Mouse (Mus musculus) brain, adult 2 months (tissue): ENCODE data around the gene Lacc1.
"Not testable (repeated sequence)": the region's sequence is repeated elsewhere in the genome, so short reads cannot be mapped to it uniquely, and the experiment has no call there.

Experiments
- DNase-seq: peaks from one replicate; pipeline ENCODE4 v3.0.0; 2011; ENCODE audit warnings: low read depth, low spot score

Lacc1 gene

DNA sequence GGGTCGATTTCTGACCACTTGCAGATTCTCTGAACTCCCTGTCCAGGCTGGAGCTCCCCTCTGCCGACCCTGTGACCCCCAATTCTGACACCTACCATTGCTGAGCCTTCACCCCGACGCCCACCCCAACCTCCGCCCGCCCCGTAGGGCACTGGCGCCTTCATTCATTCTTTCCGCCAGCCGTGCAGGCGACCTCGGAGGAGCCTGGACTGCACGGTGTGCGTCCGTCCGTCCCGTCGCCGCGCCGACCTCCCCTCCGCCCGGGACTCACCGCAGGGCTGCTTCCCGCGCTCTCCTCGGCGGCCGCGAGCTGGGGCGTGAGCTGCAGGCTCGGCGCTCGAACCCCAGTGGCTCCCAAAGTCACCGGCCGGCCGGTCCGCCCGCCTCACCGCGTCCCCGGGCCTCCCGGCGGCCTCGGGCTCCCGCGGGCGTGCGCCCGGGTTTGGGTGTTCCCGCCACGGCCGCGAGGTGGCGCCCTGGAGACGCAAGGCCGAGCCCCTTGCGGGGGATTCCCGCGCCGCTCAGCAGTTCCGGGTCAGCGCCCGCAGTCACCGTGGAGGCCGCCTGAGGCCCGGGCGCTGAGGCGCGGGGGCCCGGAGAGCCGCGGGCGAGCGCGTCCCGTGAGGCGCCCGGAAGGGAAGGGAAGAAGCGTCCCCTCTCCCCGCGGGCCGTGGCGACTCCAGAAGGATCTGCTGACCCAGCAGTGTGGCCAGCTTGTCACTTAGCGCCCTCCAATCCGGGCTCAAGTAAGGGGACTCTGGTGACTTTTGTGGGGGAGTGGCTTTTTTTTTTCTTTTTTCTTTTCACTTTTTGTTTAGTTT, at the start of gene Lacc1, which contains the start of gene Ccdc122:
Gene Lacc1 (minus strand): TSS at position 679 of the 821 bp plus-strand sequence.
Gene Ccdc122 (plus strand): TSS at position 547 of the 821 bp plus-strand sequence.
- DNase-seq, result peak; percentile 54

GRCm38 (mm10) chr14:77081248-77081647, 44.5 kb upstream of the Lacc1 start:
- no peak for DNase-seq

- DNase-seq, result no peak
Measured at GRCm38 (mm10) chr14:77069361-77069760, 32.7 kb upstream of the Lacc1 start.

GRCm38 (mm10) chr14:77053288-77053687, 16.6 kb upstream of the Lacc1 start:
- no peak for DNase-seq

DNA sequence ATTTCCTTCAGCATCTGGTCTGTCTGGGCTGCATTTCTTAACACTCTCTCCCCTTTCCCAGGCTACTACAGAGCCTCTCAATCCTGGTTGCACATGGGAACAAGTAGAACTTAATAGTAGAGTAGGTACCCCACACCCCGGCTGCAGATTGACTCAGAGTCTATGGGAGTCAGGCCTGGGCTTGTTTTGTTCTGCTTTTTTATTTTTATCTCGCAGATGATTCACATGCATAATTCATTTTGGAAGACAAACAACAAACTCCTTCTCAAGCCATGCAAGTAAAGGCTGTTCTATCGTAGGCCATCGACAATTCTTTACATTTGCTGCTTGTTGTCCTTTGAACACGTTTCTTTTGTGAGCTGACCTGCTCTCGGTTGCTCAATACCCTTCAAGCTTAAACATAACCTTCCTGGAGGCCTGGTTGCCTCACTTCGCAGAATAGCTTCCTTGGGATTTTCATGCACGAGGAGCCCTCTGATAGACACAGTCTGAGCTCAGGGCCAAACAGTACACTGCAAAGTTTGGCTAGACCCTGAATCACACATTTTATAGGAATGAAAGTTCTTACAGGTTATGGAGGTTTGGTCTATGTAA, 1.2 kb upstream of the Lacc1 start:
- peak; percentile 63 for DNase-seq

DNA sequence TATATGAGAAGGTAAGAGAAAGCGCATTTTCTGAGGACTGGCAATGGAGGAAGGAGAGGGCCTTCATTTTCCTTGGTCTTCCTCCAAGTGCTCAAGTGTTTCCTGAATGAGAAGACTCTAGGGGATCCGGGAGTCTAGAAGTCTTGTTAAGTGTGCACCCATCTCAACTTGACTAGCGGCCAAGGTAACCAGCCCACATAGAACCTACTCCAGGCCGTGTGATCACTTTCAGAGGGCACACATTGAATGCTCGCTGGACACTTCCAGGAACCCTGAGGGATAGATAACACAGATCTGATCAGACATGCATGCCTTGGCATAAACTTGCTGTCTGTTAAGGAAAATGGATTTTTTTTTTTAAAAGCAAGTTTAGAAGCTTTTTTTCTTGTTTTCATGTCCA, 626 bp upstream of the Lacc1 start:
- DNase-seq, result peak; percentile 9

DNA sequence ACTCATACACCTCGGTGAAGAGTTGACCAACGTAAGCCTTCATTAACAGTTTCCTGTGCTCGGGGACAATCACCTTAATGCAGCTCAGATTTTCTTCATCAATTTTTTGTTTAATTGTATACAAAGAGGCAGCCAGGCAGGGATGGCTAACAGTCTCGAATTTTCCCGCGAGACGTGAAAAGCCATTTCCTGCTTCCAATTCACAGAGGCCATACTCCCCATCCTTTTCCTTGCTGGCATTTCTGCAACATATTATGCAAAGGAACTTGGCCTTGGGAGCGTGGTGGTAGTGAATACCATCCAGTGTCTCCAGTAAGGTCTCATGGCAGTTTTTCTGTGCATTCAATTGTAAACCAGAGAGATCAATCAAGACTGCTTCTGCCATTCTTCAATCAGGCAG, 1.7 kb downstream of the Lacc1 start:
- DNase-seq, result no peak

- DNase-seq, result peak; percentile 31
Measured at GRCm38 (mm10) chr14:77034175-77034915, 2.4 kb downstream of the Lacc1 start.

DNA sequence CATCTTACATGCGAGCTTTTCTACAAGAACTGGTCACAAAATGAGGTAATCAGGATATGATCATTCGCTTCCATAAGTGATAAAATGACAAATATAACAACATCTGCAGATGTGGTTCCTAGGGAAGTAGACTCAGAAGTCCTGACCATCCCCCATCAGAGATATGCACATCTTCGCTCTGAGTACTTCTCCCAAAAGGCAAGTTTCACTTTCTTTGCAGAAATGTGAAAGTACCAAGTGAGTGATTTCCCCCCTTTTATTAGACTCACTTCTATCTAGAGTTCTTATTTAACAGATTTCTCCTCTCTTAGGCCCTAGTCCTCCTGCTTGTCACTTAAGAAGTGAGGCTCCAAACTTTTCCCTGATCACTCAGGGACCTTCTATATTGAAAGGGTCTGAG, 3.3 kb downstream of the Lacc1 start:
- DNase-seq, result no peak

DNA sequence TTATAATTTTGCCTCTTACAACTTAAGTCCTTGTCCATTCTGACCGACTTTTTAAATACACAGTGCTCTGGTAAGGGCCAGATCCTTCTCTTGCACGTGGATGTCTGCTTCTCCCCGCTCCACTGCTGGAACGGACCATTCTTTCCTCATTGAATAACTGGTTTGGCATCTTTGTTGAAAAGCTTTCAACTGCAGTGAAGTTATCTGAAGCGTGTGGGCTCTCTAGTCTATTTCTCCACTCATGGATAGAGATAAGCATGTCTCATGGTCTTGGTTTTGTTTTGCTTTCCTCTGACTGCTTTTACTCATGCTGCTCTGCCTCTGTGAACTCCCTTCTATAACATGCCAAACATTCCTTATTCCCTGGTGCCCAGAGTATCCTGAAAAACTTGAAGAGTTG, 4.3 kb downstream of the Lacc1 start:
- DNase-seq, result no peak

- DNase-seq, result no peak
Measured at GRCm38 (mm10) chr14:77030808-77031207, 5.9 kb downstream of the Lacc1 start.

DNA sequence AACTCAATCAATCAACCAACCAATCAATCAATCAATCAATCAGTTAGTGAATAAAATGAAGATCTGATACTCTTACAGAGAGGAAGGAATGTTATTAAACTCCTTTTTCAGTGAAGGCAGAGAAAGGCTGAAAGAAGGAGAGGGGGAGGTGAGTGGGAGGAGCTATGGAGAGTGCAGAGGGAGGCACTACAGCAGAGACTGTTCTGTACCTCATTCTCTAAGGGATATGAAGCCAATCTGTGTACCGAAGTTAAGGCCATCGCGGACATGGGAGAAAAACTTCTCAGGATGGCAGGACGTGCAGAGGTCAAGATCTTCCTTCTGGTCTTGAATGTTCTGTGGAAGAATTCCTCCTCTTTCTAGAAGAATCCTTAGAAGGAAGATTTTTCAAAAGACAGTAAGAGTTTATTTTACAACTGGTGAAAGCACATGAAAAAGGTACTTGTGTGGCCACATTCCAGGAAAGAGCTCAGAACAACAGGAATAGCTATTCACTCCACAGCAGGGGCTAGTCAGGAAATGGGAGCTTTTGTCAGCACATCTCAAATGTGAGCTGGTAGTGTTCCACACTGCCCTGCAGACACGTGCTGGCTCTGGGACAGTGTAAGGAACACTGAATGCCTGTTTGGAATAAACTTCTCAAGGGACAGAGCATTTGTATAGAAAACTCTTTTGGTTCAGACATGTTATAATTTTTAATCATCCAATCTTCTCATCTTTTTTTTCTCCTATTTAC, 7.2 kb downstream of the Lacc1 start:
- DNase-seq, result no peak

DNA sequence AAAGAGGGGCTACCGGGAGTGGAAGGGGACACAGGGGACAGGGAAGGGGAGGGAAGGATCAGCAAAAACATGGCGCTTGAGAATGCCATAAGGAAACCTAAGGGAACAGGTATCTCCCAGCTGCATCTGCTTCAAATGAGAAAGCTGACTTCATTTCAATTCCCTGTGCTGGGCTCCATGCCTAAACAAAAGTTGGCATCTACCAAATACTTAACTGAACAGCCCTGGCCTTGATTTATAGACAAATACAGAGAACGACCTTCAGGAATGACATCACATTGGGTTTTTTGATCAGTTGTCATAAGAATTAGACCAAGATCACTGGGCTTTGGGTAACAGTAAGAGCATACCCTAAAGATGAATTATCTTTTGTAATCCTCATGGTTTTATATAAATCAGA, 12.2 kb downstream of the Lacc1 start:
- DNase-seq, result peak; percentile 18

GRCm38 (mm10) chr14:77017211-77017610, 19.5 kb downstream of the Lacc1 start:
- no peak for DNase-seq

DNA sequence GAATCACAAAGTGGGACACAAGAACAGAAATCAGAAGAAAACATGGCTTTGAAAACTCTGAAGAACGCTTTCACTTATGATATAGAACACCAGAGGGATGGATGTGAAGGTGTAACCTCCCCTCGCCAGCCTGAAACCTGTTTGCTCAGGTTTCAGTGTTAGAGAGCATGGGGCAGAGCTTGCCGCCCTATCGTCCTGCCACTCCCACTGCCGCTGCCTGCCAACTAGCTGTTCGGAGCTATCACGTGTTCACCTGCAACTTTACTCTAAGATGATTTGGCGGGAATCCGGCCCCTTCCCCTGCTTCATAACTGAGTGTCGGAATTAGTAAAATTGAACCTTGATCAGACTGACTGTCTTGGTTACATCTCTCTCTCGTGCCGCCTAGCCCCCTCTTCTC, 19.9 kb downstream of the Lacc1 start:
- not testable (repeated sequence) for DNase-seq

GRCm38 (mm10) chr14:77011804-77012203, 24.9 kb downstream of the Lacc1 start:
- peak; percentile 79 for DNase-seq

- peak; percentile 93 for DNase-seq
Measured at GRCm38 (mm10) chr14:77008238-77008637, 28.5 kb downstream of the Lacc1 start.

GRCm38 (mm10) chr14:77005566-77005965, 31.1 kb downstream of the Lacc1 start:
- DNase-seq, result no peak

GRCm38 (mm10) chr14:77004740-77005139, 32.0 kb downstream of the Lacc1 start:
- peak; percentile 59 for DNase-seq

DNA sequence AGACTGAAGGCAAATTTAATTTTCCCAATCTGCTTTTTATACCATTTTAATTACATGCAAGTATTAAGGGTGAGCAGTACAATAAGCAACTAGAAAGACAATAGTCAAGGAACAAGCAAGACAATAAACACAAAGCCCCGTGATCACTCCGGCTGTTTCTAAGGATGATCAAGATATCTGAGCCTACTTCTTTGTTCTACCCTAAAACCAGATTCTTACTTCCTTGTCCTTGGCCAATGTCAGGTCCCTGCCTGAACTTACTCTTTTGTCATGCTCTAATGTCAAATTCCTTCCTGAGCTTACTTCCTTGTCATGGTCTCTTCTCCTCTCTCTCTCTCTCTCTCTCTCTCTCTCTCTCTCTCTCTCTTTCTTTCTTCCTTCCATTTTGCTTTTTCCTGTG, 46.4 kb downstream of the Lacc1 start:
- DNase-seq, result not testable (repeated sequence)

DNA sequence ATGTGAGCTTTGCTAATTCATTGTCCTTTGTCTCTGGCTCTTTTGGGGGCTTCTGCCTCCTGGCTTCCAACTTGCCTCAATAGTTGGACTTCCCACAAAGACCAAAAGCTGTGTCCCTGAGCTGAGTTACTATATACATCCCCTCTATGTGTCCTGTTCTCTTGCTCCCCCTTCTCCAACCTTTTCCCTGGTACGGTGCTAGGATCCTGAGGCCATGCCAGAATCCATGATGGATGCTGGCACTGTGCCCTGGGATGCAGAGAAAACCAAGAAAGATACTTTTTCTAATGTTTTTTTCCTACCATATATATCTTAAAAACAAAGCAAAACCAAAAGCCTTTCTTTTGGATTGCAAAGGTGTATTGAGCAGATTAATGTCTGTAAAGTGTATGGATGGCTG, 54.9 kb downstream of the Lacc1 start:
- no peak for DNase-seq

GRCm38 (mm10) chr14:76981176-76981575, 55.5 kb downstream of the Lacc1 start:
- DNase-seq, result peak; percentile 27
